Mouse (Mus musculus): Measurements from ENCODE around the gene Rab1b. TPM values are rescaled to one million over a fixed set of nuclear protein-coding genes. Genes with fewer than 3 reads are reported as not detected.

Rab1b gene
- polyA plus RNA-seq, 1 experiment from 2014 or later = 213 TPM

- Histone ChIP-seq H3K27ac (no peak within 1 kb of the TSS), H3K9me3 (ENCODE audit: control insufficient read depth, low read length) (no peaks in the 10 kb centered on the region), H3K27me3 (ENCODE audit: control insufficient read depth, insufficient read depth, low read length) (peaks cover 46% of the 10 kb centered on the region), H3K4me1 (replicated peaks; ENCODE audit: control insufficient read depth, insufficient read depth, low read length) (0 out of 2 replicates have a peak, but pooled peaks cover 8% of the 10 kb centered on the region), H3K4me3 (replicated peaks; ENCODE audit: low read length) (no peak within 1 kb of the TSS), H3K36me3 (replicated peaks; ENCODE audit: control insufficient read depth, insufficient read depth) (peaks cover 40% of the 10 kb centered on the region), H3K9ac (peak within 1 kb of the TSS; percentile 10; the same call in 1 of the 2 replicates), H3K4me2 (replicated peaks) (no peak within 1 kb of the TSS; the same call in 1 of the 2 replicates)
- DNase-seq (ENCODE audit: low spot score) (peak; percentile 48), ATAC-seq (ENCODE audit: low FRiP score) (no peak; the same call in 1 of the 2 replicates)
- WGBS = 17% methylated on average over 14 of the region's 14 CpGs
Observed at GRCm38 (mm10) chr19:5050047-5050905, 56.6 kb downstream of the Rab1b start, which contains the start of gene Rin1. TSS of gene Rin1 (plus strand) at chr19:5050481.

DNA sequence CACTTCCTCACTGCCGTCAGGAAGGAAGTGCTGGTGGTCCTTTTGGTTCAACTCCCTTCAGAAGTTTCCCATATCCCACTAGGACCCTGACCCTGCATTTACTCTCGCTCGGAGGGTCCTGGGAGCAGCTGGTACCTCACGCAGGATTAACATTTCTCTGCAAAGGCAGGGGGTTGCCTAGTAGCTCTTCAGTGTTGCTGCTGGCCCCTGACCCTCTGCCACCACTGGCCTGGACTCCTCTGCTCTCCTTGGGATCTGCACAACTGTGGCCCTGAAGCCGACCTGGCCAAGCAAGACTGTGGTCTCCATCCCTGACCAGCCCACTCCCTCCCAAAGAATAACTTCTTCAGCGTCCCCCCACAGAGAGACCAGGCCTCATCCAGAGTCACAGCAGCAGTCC lies 57.5 kb downstream of the Rab1b start:
- Histone ChIP-seq H3K4me3 (replicated peaks; ENCODE audit: low read length) (no peak overlapping the region), H3K27me3 (ENCODE audit: control insufficient read depth, insufficient read depth, low read length) (peaks cover 46% of the 10 kb centered on the region), H3K9ac (no peak overlapping the region), H3K9me3 (ENCODE audit: control insufficient read depth, low read length) (no peaks in the 10 kb centered on the region), H3K4me1 (replicated peaks; ENCODE audit: control insufficient read depth, insufficient read depth, low read length) (0 out of 2 replicates have a peak, but pooled peaks cover 8% of the 10 kb centered on the region), H3K27ac (no peak overlapping the region), H3K36me3 (replicated peaks; ENCODE audit: control insufficient read depth, insufficient read depth) (peaks cover 42% of the 10 kb centered on the region), H3K4me2 (replicated peaks) (no peak overlapping the region)
- ATAC-seq (ENCODE audit: low FRiP score) (no peak), DNase-seq (ENCODE audit: low spot score) (no peak)
- 72% methylated on average over 6 of the region's 6 CpGs for WGBS

Other genes starting within 250 kb of the Rab1b start
- 2.9 and 3.2 TPM in 2 replicates for gene Actn3, start 229.2 kb downstream of the Rab1b start, polyA plus RNA-seq (2014; fragmentation: Nextera tagmentation; extraction: Ambion mirVana)
- 17.0 and 17.7 TPM in 2 replicates for gene Zdhhc24, start 228.4 kb downstream of the Rab1b start, polyA plus RNA-seq (2014; fragmentation: Nextera tagmentation; extraction: Ambion mirVana)
- gene Bbs1, start 200.4 kb downstream of the Rab1b start, polyA plus RNA-seq (2014; fragmentation: Nextera tagmentation; extraction: Ambion mirVana) = 12.5 and 12.9 TPM in 2 replicates
- gene Dpp3, start 178.8 kb downstream of the Rab1b start, polyA plus RNA-seq (2014; fragmentation: Nextera tagmentation; extraction: Ambion mirVana) = 90.7 and 95.7 TPM in 2 replicates
- gene Peli3, start 163.9 kb downstream of the Rab1b start, polyA plus RNA-seq (2014; fragmentation: Nextera tagmentation; extraction: Ambion mirVana) = 9.5 and 11.6 TPM in 2 replicates
- gene Mrpl11, start 144.9 kb downstream of the Rab1b start, polyA plus RNA-seq (2014; fragmentation: Nextera tagmentation; extraction: Ambion mirVana) = 119 TPM in 2 replicates
- gene Npas4, start 116.8 kb downstream of the Rab1b start, polyA plus RNA-seq (2014; fragmentation: Nextera tagmentation; extraction: Ambion mirVana) = 0.23 and 0.31 TPM in 2 replicates
- gene Slc29a2, start 83.2 kb downstream of the Rab1b start, polyA plus RNA-seq (2014; fragmentation: Nextera tagmentation; extraction: Ambion mirVana) = 9.9 and 10.7 TPM in 2 replicates
- 93.7 and 101 TPM in 2 replicates for gene B4gat1, start 68.2 kb downstream of the Rab1b start, polyA plus RNA-seq (2014; fragmentation: Nextera tagmentation; extraction: Ambion mirVana)
- gene AC124502.3, start 68.2 kb downstream of the Rab1b start, polyA plus RNA-seq (2014; fragmentation: Nextera tagmentation; extraction: Ambion mirVana) = 1.4 and 1.9 TPM in 2 replicates
- 28.6 and 29.5 TPM in 2 replicates for gene Brms1, start 65.7 kb downstream of the Rab1b start, polyA plus RNA-seq (2014; fragmentation: Nextera tagmentation; extraction: Ambion mirVana)
- gene Rin1, start 56.6 kb downstream of the Rab1b start, polyA plus RNA-seq (2014; fragmentation: Nextera tagmentation; extraction: Ambion mirVana) = 1.1 and 1.4 TPM in 2 replicates
- 23.8 and 26.4 TPM in 2 replicates for gene Cd248, start 39.0 kb downstream of the Rab1b start, polyA plus RNA-seq (2014; fragmentation: Nextera tagmentation; extraction: Ambion mirVana)
- 20.7 and 23.8 TPM in 2 replicates for gene Tmem151a, start 21.5 kb downstream of the Rab1b start, polyA plus RNA-seq (2014; fragmentation: Nextera tagmentation; extraction: Ambion mirVana)
- gene Yif1a, start 18.5 kb downstream of the Rab1b start, polyA plus RNA-seq (2014; fragmentation: Nextera tagmentation; extraction: Ambion mirVana) = 62.4 and 72.6 TPM in 2 replicates
- 485 and 502 TPM in 2 replicates for gene Cnih2, start 8.6 kb downstream of the Rab1b start, polyA plus RNA-seq (2014; fragmentation: Nextera tagmentation; extraction: Ambion mirVana)
- 72.7 and 72.9 TPM in 2 replicates for gene Klc2, start 11.5 kb upstream of the Rab1b start, polyA plus RNA-seq (2014; fragmentation: Nextera tagmentation; extraction: Ambion mirVana)
- 54.3 and 59.7 TPM in 2 replicates for gene Pacs1, start 166.0 kb upstream of the Rab1b start, polyA plus RNA-seq (2014; fragmentation: Nextera tagmentation; extraction: Ambion mirVana)
- gene Sf3b2, start 188.4 kb upstream of the Rab1b start, polyA plus RNA-seq (2014; fragmentation: Nextera tagmentation; extraction: Ambion mirVana) = 299 and 305 TPM in 2 replicates
- 34.2 and 39.8 TPM in 2 replicates for gene Gal3st3, start 191.3 kb upstream of the Rab1b start, polyA plus RNA-seq (2014; fragmentation: Nextera tagmentation; extraction: Ambion mirVana)
- gene Catsper1, start 228.7 kb upstream of the Rab1b start, polyA plus RNA-seq (2014; fragmentation: Nextera tagmentation; extraction: Ambion mirVana) = not detected in 2 replicates
- gene Cst6, start 242.5 kb upstream of the Rab1b start, polyA plus RNA-seq (2014; fragmentation: Nextera tagmentation; extraction: Ambion mirVana) = 11.2 and 12.2 TPM in 2 replicates